Mouse (Mus musculus): Measurements from ENCODE around the gene Mss51.

The Mss51 gene

DNA sequence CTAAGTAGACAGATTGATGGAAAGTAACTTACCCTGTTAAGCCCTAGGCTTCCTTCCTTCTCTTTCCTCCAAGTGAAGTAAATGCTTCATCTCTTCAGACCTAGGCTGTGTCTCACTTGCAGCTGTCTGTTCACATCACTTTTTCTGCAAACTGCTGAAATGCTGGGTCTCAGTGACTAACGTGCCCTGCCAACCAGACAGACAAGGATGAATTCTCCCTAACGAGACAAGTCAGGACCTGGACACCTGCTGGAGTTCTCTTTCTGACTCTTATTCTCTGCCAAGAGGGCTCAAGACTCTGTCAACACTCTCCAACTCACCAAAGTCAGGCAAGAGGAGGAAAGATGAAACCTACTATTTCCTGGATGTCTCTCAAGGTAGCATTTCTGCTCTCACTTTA lies at the start of gene Mss51:
Gene Mss51, minus strand, starts transcription at position 299 of the 400 bp plus-strand sequence.
- DNase-seq (ENCODE audit: low read depth, low spot score): no peak

DNA sequence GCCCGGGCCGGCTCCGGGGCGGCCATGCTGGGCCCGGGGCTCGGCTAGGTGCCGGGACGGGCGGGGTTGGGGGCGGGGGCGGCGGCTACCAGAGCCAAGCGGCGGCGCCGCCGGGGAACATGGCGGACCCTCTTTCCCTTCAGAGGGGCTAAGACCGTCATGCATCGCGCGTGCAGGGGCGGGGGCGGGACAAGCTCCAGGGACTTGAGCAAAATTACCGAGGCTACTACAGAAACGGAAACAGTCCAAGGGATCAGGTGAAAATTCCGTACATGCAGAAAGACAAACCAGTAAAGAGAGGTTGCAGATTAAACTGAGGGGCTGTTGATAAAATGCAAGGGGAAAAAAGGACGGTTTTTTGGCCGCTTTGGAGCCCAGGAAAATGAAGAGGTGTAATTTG lies 49.7 kb upstream of the Mss51 start, which contains the start of gene Ppp3cb:
Gene Ppp3cb, minus strand, starts transcription at position 159 of the 400 bp plus-strand sequence.
- peak; percentile 94 for DNase-seq (ENCODE audit: low read depth, low spot score)

- DNase-seq (ENCODE audit: low read depth, low spot score): peak; percentile 76
Measured at GRCm38 (mm10) chr14:20545529-20546331, 49.0 kb upstream of the Mss51 start.

DNA sequence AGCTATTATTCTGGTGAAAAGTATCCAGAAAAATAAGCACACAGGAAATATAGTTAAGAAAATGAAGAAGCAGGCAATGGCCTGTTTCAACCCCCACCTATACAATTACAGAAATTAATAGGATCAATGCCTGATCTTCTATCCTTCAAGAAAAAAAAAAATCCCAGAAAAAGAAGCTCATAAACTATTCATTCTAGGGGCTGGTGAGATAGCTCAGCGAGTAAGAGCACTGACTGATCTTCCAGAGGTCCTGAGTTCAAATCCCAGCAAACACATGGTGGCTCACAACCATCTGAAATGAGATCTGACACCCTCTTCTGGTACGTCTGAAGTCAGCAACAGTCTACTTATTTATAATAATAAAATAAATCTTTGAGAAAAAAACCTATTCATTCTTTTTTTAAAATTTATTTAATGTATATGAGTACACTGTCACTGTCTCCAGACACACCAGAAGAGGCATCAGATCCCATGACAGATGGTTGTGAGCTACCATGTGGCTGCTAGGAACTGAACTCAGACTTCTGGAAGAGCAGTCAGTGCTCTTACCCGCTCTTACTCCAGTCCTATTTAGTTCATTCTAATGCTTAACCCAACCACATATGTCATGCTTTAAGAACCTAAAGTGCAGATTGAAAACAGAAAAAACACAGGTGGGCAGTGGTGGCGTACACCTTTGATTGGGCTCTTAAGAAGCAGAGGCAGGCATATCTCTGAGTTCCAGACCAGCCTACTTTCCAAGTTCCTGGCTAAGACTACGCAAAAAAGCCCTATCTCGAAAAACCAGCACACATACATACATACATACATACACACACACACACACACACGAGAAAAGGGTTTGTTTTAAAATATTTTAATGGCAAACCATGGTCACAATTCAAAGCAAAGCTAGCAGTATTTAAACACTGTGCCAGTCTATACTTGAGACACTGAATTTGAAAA lies 48.0 kb upstream of the Mss51 start:
- no peak for DNase-seq (ENCODE audit: low read depth, low spot score)

DNA sequence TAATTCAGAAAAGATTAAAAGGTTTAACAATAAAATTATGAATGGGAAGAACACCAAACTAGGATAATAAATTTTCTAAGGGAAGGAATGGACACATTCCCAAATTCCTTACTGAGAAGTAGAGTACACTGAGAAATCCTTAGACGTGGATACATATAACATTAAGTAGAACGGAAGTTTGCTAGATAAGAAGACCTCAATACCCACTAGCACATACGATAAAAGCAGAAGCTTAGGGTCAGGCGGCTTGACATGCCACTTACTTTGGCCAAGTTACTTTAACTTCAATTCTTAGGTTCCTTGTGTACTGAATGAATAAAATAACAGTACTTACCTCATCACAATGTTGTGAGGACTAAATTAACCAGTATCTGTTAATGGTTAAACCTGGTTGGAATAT lies 32.9 kb upstream of the Mss51 start:
- no peak for DNase-seq (ENCODE audit: low read depth, low spot score)

DNA sequence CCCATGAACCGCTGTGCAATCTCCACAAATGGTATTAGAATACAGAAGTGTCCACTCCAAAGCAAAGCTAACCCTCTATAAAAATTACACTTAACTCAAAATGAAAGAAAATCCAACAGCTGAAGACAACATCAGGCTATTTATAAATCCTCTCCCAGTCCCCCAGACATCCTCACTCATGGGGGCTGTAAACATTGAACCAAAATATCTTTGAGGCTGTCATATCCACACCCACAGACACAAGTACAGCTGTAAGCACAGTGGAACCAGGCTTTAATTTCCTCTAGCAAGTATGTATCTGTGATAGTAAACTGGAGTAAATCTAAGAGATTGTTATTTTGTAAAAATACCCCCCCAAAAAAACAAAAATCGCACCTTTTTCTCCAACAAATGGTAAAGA lies 23.5 kb upstream of the Mss51 start:
- DNase-seq (ENCODE audit: low read depth, low spot score): no peak

DNA sequence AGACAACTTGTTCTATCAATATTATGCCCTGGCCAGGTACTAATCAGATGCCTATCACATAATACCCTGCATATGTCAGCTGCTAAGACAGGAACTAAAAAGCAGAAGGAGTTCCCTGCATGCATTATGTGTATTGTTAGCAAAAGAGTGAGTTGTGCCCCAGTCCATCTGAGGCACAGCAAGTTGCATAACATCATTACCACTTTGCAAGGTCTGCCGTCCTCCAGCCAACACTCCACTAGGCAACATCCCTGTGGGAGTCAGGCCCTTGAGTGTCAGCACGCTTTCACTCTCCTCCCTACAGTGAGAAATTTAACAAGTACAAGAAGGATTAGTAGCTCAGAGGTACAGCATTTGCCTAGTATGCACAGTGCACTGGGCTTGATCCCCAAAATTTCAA lies 11.7 kb upstream of the Mss51 start:
- DNase-seq (ENCODE audit: low read depth, low spot score): no peak

- no peak for DNase-seq (ENCODE audit: low read depth, low spot score)
Measured at GRCm38 (mm10) chr14:20502966-20503365, 6.3 kb upstream of the Mss51 start.

DNA sequence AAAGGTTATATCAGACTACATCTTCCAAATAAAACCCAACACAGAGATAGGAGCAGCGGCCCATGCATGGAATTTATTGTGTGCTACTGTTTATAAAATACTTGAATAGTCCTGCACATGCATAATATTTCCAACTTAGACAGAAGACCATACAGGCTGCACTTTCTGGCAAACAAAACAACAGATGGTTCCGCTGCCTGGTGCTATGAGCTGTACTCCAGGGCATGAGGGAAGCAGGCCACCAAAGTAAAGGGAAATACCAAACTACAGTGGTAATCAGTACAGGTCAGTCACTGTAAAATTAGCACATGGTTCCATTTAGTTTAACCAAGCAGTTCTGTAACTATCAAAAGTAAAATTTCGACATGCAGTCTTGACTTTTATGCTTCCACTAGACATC lies 3.3 kb upstream of the Mss51 start:
- DNase-seq (ENCODE audit: low read depth, low spot score): no peak

GRCm38 (mm10) chr14:20486031-20486430 lies 10.7 kb downstream of the Mss51 start:
- DNase-seq (ENCODE audit: low read depth, low spot score): no peak

- DNase-seq (ENCODE audit: low read depth, low spot score): no peak
Measured at GRCm38 (mm10) chr14:20482051-20482751, 14.5 kb downstream of the Mss51 start.

- DNase-seq (ENCODE audit: low read depth, low spot score): no peak
Measured at GRCm38 (mm10) chr14:20481211-20481610, 15.5 kb downstream of the Mss51 start.

- no peak for DNase-seq (ENCODE audit: low read depth, low spot score)
Measured at GRCm38 (mm10) chr14:20480195-20480579, 16.5 kb downstream of the Mss51 start.

GRCm38 (mm10) chr14:20479291-20480194 lies 17.2 kb downstream of the Mss51 start, which contains the start of gene Anxa7:
TSS of gene Anxa7 (minus strand) at chr14:20480133.
- peak; percentile 66 for DNase-seq (ENCODE audit: low read depth, low spot score)

- DNase-seq (ENCODE audit: low read depth, low spot score): no peak
Measured at GRCm38 (mm10) chr14:20478801-20479200, 17.9 kb downstream of the Mss51 start.

DNA sequence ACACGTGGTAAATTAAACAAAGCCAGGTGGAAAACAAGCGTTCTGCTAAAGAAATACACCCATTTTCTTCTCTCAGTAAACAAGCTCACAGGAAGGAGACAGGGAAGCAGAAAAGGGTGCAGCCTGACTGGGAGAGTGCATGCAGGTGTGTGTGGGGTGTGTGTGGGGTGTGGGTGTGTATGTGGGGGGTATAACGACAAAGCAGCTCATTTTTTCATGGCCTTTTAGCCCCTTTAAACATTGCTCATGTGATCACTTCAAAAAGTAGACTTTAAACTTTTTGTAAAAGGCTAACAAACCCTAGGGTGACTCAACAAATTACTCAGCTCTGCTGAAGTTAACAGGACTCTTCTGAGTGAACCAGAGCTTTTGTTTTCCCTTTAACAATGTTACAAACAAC lies 18.3 kb downstream of the Mss51 start:
- no peak for DNase-seq (ENCODE audit: low read depth, low spot score)

- peak; percentile 31 for DNase-seq (ENCODE audit: low read depth, low spot score)
Measured at GRCm38 (mm10) chr14:20477261-20478025, 19.3 kb downstream of the Mss51 start.

GRCm38 (mm10) chr14:20460216-20460615 lies 36.5 kb downstream of the Mss51 start:
- DNase-seq (ENCODE audit: low read depth, low spot score): no peak

DNA sequence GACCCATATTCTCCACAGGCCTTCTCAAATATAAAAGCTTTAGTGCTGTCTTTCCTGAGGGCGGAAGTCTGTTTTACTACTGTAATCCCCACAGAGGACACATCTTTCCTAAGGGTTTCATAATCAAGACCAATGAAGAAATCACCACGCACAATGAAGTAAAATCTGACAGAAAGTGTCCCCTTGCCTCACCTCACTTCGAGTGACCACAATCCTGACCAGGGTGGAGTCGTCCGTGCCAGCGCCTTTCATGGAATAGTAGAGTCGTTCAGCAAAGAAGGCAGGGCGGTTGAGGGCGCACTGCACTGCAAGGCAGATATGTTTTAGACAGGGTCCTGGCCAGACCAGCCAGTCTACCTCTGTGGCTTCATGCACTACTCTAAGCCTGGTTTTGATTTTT lies 38.3 kb downstream of the Mss51 start:
- no peak for DNase-seq (ENCODE audit: low read depth, low spot score)

DNA sequence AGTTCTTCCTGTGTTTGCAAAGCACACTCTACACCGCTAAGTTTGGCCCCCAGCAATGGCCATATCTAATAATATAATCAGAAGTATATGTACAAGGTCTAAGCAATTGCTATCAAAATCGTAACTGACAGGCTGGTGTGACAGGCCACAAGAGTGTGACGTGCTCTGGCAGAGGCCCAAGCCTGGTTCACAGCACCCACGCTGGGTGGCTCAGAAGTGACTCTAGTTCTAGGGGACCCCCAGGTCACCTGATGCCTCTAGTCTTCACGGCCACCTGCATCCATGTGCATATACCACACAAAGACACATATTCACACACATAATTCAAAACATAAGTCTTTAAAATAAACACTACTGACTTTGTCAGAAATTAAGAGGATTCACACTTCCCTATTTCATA lies 43.8 kb downstream of the Mss51 start:
- DNase-seq (ENCODE audit: low read depth, low spot score): no peak
